Mouse (Mus musculus) midbrain, embryonic 13.5 days (tissue): ENCODE data around the gene Ube2u. TPM values are rescaled to one million over a fixed set of nuclear protein-coding genes. Genes with fewer than 3 reads are reported as not detected.
A peak's percentile ranks its signal among the peaks of the same experiment; 100 is the strongest.

Experiments
- ATAC-seq: fragments of 200-750 bp; cut with Nextera tagmentation; 2 replicates; pipeline ENCODE4 v1.8.0; 2017; ENCODE audit warnings: mild to moderate bottlenecking, moderate TSS enrichment, moderate library complexity
- H3K27ac ChIP-seq: fragments of 300-500 bp; sonication (generic); 2 replicates; pipeline ENCODE4 v1.5.1; 2015; ENCODE audit warnings: inconsistent platforms, mild to moderate bottlenecking, moderate library complexity
- H3K27me3 ChIP-seq: fragments of 300-500 bp; sonication (generic); 2 replicates; pipeline ENCODE4 v1.6.1; 2015; ENCODE audit warnings: mild to moderate bottlenecking, inconsistent platforms
- H3K36me3 ChIP-seq: fragments of 300-500 bp; sonication (generic); 2 replicates; pipeline ENCODE4 v1.6.1; 2015; ENCODE audit warnings: mild to moderate bottlenecking, inconsistent platforms
- H3K4me1 ChIP-seq: fragments of 300-500 bp; sonication (generic); replicated peaks from 2 replicates; pipeline ENCODE4 v1.6.1; 2015; ENCODE audit warnings: inconsistent platforms
- H3K4me2 ChIP-seq: fragments of 300-500 bp; sonication (generic); replicated peaks from 2 replicates; pipeline ENCODE4 v1.6.1; 2015; ENCODE audit warnings: moderate library complexity, mild to moderate bottlenecking, inconsistent platforms
- H3K4me3 ChIP-seq: fragments of 300-500 bp; sonication (generic); replicated peaks from 2 replicates; pipeline ENCODE4 v1.5.1; 2015; ENCODE audit warnings: mild to moderate bottlenecking, inconsistent platforms
- H3K9ac ChIP-seq: fragments of 300-500 bp; sonication (generic); replicated peaks from 2 replicates; pipeline ENCODE4 v1.6.1; 2015; ENCODE audit warnings: mild to moderate bottlenecking, inconsistent platforms
- H3K9me3 ChIP-seq: fragments of 300-500 bp; sonication (generic); 2 replicates; pipeline ENCODE4 v1.6.1; 2016; ENCODE audit warnings: mild to moderate bottlenecking, inconsistent platforms
- WGBS: fragments of 180-500 bp; shearing (Covaris S2); methylation state at CpG from one replicate; pipeline ENCODE4 v1.1.7; 2015; 5-methylcytosine and 5-hydroxymethylcytosine counted together
- polyA plus RNA-seq: library from polyadenylated mRNA; unstranded; fragments of >200 nt; fragmentation: Nextera tagmentation; extraction: Ambion mirVana; gene quantifications from 2 replicates; pipeline ENCODE4 v1.2.1, GENCODE M21; 2015

Gene Ube2u
- polyA plus RNA-seq, 1 experiment from 2014 or later: 0.57 TPM

DNA sequence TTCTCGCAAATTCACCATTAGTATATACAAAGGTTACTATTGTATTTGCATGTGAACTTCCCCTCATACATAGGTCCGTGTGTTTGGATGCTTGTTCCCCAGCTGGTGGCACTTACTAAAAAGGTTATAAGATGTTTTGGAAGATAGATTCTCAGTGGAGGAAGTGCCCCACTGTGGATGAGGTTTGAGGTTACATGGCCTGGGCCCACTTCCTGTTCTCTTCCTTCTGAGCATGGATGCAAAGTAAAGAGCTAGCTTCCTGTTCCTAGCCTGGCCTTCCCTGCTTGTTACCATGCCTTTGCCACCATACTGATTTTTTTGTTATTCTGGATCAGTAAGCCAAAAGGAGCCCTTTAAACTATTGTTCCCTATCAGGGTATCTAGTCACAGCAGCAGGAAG is 24.7 kb downstream of the Ube2u start:
- Histone ChIP-seq H3K4me3 (no peak overlapping the region), H3K9me3 (0 out of 2 replicates have a peak, but pooled peaks cover 4% of the 10 kb centered on the region), H3K4me1 (no peaks in the 10 kb centered on the region), H3K4me2 (no peak overlapping the region), H3K27ac (no peak overlapping the region), H3K9ac (no peak overlapping the region), H3K27me3 (no peaks in the 10 kb centered on the region), H3K36me3 (no peaks in the 10 kb centered on the region)
- WGBS: 86% methylated on average over 2 of the region's 2 CpGs
- ATAC-seq: no peak

DNA sequence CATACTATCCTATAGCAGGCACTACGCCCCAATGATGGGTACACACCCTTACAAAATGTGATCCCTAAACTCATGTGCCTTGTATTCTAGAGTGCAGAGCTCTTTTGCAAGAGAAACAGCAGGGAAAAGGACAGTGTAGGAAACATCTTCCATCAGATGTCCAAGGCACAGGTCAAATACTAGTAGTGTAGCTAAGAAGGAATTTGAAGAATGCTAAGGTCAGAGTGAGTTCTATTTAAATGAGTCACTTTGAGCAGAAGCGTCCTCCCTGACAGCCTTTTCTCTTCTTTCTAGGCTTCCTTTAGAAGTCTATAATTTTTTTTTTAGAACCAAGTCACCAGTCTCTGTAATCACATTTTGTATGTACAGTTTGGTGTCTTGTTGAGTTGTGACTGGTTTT is 39.0 kb downstream of the Ube2u start:
- Histone ChIP-seq H3K4me1 (no peaks in the 10 kb centered on the region), H3K4me3 (no peak overlapping the region), H3K9ac (no peak overlapping the region), H3K4me2 (no peak overlapping the region), H3K36me3 (no peaks in the 10 kb centered on the region), H3K27ac (no peak overlapping the region), H3K27me3 (0 out of 2 replicates have a peak, but pooled peaks cover 4% of the 10 kb centered on the region), H3K9me3 (no peaks in the 10 kb centered on the region)
- ATAC-seq: no peak
- 88% methylated on average over 2 of the region's 2 CpGs for WGBS

DNA sequence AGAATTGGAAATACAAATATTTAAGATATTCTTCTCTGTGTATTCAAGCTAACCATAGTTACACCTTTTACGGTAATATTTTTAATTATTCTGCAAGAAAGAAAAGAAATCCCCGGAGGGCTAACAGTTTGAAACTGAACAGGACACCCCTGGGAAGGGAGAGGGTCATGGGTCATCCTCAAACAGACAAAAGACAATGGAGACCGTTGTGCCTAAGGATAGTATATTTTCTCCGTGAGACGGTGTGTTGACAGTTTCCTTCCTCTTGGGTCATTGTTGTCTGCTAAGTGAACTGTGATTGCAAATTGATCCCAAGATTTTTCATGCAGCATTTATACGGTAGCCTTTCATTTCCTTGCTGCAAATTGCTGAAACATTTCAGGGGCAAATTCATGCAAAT is 43.9 kb downstream of the Ube2u start:
- peaks cover 36% of the 10 kb centered on the region for H3K27me3 ChIP-seq
- 19% methylated on average over 6 of the region's 6 CpGs for WGBS
- H3K4me3 ChIP-seq: no peak overlapping the region
- no peaks in the 10 kb centered on the region for H3K9me3 ChIP-seq
- no peak overlapping the region for H3K27ac ChIP-seq
- H3K4me2 ChIP-seq: no peak overlapping the region
- H3K4me1 ChIP-seq: peaks cover 5% of the 10 kb centered on the region
- ATAC-seq: no peak
- no peak overlapping the region for H3K9ac ChIP-seq
- H3K36me3 ChIP-seq: no peaks in the 10 kb centered on the region

DNA sequence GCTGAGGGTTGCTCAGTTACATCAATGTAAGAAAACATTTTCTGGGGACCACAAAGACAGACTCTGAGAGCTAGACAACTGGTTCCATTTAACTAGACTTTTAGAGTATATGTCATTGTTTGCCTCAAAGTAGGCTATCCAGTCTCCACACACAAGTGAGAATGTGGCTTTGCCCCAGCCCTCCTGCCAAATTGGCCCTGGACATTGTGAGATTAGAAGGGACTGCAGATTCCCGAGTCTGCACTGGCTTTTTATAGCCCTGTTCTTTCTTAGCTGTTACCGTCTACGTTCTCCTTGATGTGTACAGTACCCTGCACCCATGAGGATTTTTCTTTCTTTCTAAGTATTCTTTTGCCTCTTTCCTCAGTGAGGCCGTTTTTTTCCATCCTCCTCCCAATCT is 46.1 kb downstream of the Ube2u start:
- peaks cover 8% of the 10 kb centered on the region for H3K4me1 ChIP-seq
- H3K9ac ChIP-seq: no peak overlapping the region
- no peaks in the 10 kb centered on the region for H3K9me3 ChIP-seq
- H3K27me3 ChIP-seq: peaks cover 51% of the 10 kb centered on the region
- no peak overlapping the region for H3K27ac ChIP-seq
- no peaks in the 10 kb centered on the region for H3K36me3 ChIP-seq
- no peak overlapping the region for H3K4me3 ChIP-seq
- H3K4me2 ChIP-seq: no peak overlapping the region
- WGBS: 36% methylated on average over 4 of the region's 4 CpGs
- ATAC-seq: no peak

DNA sequence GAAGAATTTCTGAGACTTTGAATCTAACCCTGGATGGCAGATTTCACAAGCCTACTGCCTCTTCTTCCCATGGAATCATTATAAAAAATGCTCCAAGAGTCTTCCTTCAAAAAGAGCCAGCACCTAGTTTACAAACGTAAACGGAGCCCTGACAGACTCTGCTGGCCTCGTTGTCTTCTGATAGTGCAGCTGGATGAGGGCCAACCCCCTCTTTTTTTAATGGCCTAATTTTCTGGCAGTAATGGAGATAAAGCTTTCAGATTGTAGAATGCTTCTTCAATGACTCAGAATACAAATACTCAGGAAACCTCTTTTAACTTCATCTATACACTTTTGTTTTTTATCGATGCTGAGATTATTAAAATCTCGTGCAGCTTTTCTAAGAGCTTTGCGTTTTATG is 47.6 kb downstream of the Ube2u start:
- H3K4me3 ChIP-seq: no peak overlapping the region
- H3K27me3 ChIP-seq: peaks cover 51% of the 10 kb centered on the region
- no peak overlapping the region for H3K9ac ChIP-seq
- no peak overlapping the region for H3K27ac ChIP-seq
- H3K4me2 ChIP-seq: no peak overlapping the region
- no peaks in the 10 kb centered on the region for H3K9me3 ChIP-seq
- H3K36me3 ChIP-seq: no peaks in the 10 kb centered on the region
- no peak for ATAC-seq
- H3K4me1 ChIP-seq: peaks cover 8% of the 10 kb centered on the region
- WGBS: 51% methylated on average over 6 of the region's 6 CpGs

DNA sequence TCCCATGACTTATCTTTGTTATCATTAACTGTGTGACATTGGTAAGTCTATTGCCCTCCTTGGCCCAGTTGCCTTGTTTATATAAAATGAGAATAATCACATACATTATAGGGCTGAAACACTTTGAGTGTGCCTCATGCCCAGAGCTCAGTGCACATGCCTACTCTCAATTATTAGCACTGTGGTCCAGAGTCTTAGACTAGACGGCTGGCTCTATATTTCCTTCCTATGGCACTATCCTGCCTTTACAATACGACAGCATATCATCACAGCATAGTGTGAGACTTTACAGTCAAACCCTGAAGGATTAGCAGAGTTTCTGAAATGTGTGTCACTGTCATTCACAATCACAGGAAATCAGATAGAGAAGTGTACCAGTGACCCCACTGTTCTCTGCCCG is 48.4 kb downstream of the Ube2u start:
- H3K4me3 ChIP-seq: peak overlapping the region; percentile 10; the same call in 1 of the 2 replicates
- no peak overlapping the region for H3K9ac ChIP-seq
- WGBS: 30% methylated on average over 3 of the region's 3 CpGs
- H3K4me1 ChIP-seq: peaks cover 8% of the 10 kb centered on the region
- H3K9me3 ChIP-seq: no peaks in the 10 kb centered on the region
- H3K36me3 ChIP-seq: no peaks in the 10 kb centered on the region
- H3K27me3 ChIP-seq: peaks cover 47% of the 10 kb centered on the region
- no peak for ATAC-seq
- H3K27ac ChIP-seq: no peak overlapping the region
- peak overlapping the region; percentile 44 for H3K4me2 ChIP-seq

DNA sequence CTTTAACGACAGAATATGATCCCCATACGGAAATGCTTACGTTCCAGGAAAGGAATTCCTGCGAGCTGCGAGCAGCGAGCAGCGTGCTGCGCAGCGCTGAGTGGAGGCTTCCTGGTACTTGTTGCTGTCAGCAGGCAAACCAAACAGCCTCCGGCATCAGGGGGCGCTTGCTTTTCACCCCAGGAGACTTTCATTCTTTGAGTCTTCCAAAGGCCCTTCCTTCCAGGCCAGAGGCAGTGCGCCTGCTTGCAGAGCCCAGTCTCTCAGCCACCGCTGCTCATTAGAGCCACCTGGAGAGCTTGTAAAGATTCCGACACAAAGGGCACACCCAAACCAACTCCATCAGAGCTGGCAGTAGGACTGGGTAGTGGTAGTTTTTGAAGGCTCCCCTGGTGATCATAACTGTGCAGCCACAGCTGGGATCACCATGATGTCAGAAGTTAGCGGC is 48.9 kb downstream of the Ube2u start:
- peaks cover 8% of the 10 kb centered on the region for H3K4me1 ChIP-seq
- H3K9me3 ChIP-seq: no peaks in the 10 kb centered on the region
- 5% methylated on average over 15 of the region's 15 CpGs for WGBS
- H3K36me3 ChIP-seq: no peaks in the 10 kb centered on the region
- H3K27me3 ChIP-seq: peaks cover 47% of the 10 kb centered on the region
- H3K27ac ChIP-seq: no peak overlapping the region
- H3K4me3 ChIP-seq: peak overlapping the region; percentile 10; the same call in 1 of the 2 replicates
- ATAC-seq: no peak
- no peak overlapping the region for H3K9ac ChIP-seq
- H3K4me2 ChIP-seq: peak overlapping the region; percentile 44

DNA sequence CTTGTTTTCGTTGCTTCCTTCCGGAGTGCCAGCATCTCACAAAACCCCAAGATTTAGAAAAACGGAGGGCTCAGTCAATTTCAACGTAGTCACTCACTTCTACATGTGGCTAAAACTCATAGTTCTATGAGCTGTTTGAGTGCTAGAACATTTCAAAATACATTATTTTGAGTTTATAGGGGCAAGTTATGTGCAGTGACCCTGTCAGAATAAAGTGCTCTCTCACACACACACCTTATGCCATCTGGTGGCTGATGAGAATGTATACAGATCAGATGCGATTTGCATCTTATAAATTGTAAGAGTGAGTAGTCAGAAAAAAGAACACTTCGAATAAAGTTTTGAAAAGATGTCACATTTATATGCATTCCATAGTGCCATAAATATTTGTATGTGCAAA is 55.0 kb downstream of the Ube2u start:
- H3K9me3 ChIP-seq: no peaks in the 10 kb centered on the region
- 0 out of 2 replicates have a peak, but pooled peaks cover 5% of the 10 kb centered on the region for H3K4me1 ChIP-seq
- WGBS: 81% methylated on average over 6 of the region's 6 CpGs
- H3K27ac ChIP-seq: no peak overlapping the region
- no peak overlapping the region for H3K9ac ChIP-seq
- ATAC-seq: no peak
- H3K36me3 ChIP-seq: no peaks in the 10 kb centered on the region
- no peak overlapping the region for H3K4me3 ChIP-seq
- peaks cover 6% of the 10 kb centered on the region for H3K27me3 ChIP-seq
- H3K4me2 ChIP-seq: no peak overlapping the region

DNA sequence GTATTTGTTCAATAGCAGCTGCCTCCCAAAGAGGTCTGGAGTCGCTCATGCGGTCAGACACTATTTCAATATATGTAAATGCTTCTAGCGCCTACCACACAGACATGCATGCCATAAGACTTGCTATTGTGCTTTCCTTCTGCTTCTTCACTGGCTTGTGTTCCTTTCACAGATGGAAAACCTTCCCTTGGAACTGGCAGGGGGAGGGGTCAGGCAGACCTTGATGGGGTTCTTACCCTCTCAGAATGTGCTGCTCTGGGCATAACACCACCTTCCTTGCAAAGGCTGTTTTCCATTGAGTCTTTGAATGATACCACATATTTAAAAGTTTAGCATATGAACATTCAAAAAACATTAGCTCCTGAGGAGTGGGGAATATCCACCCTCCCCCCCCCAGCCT is 56.3 kb downstream of the Ube2u start:
- H3K27me3 ChIP-seq: 0 out of 2 replicates have a peak, but pooled peaks cover 2% of the 10 kb centered on the region
- no peaks in the 10 kb centered on the region for H3K9me3 ChIP-seq
- H3K4me2 ChIP-seq: no peak overlapping the region
- H3K27ac ChIP-seq: no peak overlapping the region
- no peak for ATAC-seq
- H3K36me3 ChIP-seq: no peaks in the 10 kb centered on the region
- no peak overlapping the region for H3K4me3 ChIP-seq
- 15% methylated on average over 3 of the region's 3 CpGs for WGBS
- H3K4me1 ChIP-seq: 0 out of 2 replicates have a peak, but pooled peaks cover 5% of the 10 kb centered on the region
- no peak overlapping the region for H3K9ac ChIP-seq

DNA sequence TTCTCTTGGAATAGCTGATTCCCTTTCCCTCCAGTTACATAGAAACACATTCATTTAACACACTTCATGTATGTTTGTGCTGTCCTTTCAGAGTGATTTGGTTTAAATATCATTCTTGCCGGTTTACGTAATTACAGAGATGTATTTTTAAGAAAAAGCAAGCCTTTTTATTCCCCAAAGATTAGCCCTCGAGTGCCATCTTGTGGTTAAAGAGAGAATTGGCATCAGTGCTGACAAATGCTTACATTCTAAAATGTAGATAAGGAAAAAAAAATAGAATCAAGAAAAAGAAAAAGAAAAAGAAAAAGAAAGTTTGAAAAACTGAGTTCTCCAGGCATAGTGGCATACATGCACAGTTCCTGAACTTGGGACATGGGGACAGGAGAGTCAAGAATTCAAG is 59.2 kb downstream of the Ube2u start:
- Histone ChIP-seq H3K36me3 (no peaks in the 10 kb centered on the region), H3K27ac (no peak overlapping the region), H3K4me2 (no peak overlapping the region), H3K4me3 (no peak overlapping the region), H3K4me1 (0 out of 2 replicates have a peak, but pooled peaks cover 5% of the 10 kb centered on the region), H3K27me3 (0 out of 2 replicates have a peak, but pooled peaks cover 2% of the 10 kb centered on the region), H3K9ac (no peak overlapping the region), H3K9me3 (no peaks in the 10 kb centered on the region)
- no peak for ATAC-seq
- 7% methylated on average over 3 of the region's 3 CpGs for WGBS

DNA sequence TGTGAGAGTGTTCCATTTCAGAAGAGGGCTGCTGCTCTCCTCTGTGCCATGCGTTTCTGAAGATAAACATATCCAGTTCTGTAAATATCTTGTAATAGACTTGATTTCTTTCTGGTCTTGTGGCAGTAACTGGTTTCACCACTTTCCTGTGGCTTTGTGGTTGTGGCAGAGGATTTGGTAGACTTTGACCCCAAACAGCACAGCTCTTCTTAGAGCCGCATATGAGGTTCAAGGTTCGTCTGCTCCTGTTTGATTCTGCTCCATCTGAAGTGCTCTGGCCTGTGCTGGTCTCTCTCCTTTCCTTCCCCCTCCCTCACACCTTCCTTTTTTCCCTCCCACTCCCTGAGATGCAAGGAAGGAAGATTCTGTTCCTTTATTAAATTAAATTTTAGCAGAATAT is 60.8 kb downstream of the Ube2u start:
- Histone ChIP-seq H3K4me1 (0 out of 2 replicates have a peak, but pooled peaks cover 5% of the 10 kb centered on the region), H3K27me3 (0 out of 2 replicates have a peak, but pooled peaks cover 2% of the 10 kb centered on the region), H3K27ac (no peak overlapping the region), H3K9ac (no peak overlapping the region), H3K36me3 (no peaks in the 10 kb centered on the region), H3K4me2 (no peak overlapping the region), H3K9me3 (no peaks in the 10 kb centered on the region), H3K4me3 (no peak overlapping the region)
- WGBS: 83% methylated on average over 3 of the region's 3 CpGs
- ATAC-seq: no peak

DNA sequence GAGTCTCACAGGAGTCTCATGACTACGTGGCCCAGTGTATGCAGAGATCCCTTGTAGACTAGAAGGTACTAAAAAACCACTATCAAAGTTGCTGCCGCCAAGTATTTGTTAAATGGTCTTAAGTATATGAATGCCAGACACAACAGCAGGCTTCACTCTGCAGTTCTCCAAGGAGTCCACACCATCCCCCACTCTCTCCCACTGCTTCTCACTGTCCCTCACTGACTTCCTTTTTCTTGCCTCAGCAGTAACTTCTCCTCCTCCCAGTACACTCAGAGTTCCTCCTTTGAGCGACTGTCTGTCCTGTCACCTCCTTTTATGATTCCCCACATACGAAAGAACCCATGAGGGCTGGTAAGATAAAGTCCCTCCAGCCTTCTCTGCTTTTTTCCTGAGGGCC is 69.3 kb downstream of the Ube2u start:
- no peaks in the 10 kb centered on the region for H3K36me3 ChIP-seq
- H3K4me2 ChIP-seq: no peak overlapping the region
- H3K4me1 ChIP-seq: no peaks in the 10 kb centered on the region
- H3K9me3 ChIP-seq: no peaks in the 10 kb centered on the region
- no peak overlapping the region for H3K27ac ChIP-seq
- no peak overlapping the region for H3K4me3 ChIP-seq
- 81% methylated on average over 4 of the region's 4 CpGs for WGBS
- H3K9ac ChIP-seq: no peak overlapping the region
- ATAC-seq: no peak
- no peaks in the 10 kb centered on the region for H3K27me3 ChIP-seq

DNA sequence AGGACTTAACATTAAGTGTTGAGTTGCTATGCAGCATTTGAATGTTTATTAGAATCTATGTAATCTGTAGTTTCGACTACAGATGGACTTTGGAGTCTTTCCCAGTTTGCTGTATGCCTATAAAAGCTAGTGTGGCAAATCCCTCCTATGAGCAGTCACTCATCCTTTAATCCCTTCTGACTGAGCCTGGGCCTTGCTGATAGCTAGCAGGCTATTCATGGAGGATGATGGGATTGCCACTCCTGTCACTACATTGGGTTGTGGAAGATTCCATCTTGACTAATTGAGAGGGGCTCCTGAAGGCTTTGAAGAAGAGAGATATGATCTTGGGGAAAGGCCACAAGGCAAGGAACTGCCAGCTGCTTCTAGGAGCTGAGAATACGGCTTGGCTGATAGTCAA is 74.6 kb downstream of the Ube2u start:
- no peaks in the 10 kb centered on the region for H3K27me3 ChIP-seq
- no peak for ATAC-seq
- H3K4me1 ChIP-seq: no peaks in the 10 kb centered on the region
- no peak overlapping the region for H3K4me3 ChIP-seq
- no peaks in the 10 kb centered on the region for H3K9me3 ChIP-seq
- 70% methylated on average over 2 of the region's 2 CpGs for WGBS
- H3K9ac ChIP-seq: no peak overlapping the region
- H3K27ac ChIP-seq: no peak overlapping the region
- H3K4me2 ChIP-seq: no peak overlapping the region
- H3K36me3 ChIP-seq: no peaks in the 10 kb centered on the region
